Mouse (Mus musculus) thymus, adult 2 months (tissue): ENCODE data around the gene Gm10300.

Experiments
- CTCF ChIP-seq: fragments of 200-500 bp; IDR thresholded peaks from 2 replicates; pipeline ENCODE4 v1.5.1; 2012; ENCODE audit warnings: mild to moderate bottlenecking, control low read depth, low read length, moderate library complexity, borderline replicate concordance; ENCODE audit not compliant: control insufficient read depth, poor library complexity, insufficient read depth; ENCODE audit errors: extremely low read depth
- POLR2A ChIP-seq: fragments of 200-500 bp; IDR thresholded peaks from 2 replicates; pipeline ENCODE4 v1.6.1; 2012; ENCODE audit warnings: mild to moderate bottlenecking, low read length, control low read depth, moderate library complexity; ENCODE audit not compliant: control insufficient read depth, poor library complexity, insufficient read depth; ENCODE audit errors: extremely low read depth

DNA sequence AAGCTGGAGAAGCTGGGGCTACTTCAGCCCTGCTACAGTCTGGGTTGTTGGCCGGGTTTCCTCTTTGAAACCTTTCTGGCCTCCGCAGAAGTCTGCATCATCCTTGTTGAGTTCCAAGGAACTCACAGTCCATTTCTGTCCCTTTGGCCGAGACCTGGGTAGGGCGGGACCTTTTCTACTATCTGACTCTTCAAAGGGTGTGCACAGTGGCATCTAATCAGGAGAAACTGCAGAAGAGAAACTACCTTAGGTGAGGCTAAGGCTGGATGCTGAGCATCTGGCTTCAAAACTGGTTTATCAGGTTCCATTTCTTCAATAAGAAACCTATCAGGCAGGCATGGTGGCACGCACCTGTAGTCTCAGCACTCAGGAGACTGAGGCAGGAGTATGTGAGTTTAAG is 9.9 kb upstream of the Gm10300 start:
- TF ChIP-seq CTCF: no peak
- TF ChIP-seq POLR2A: no peak
